Mouse (Mus musculus): ENCODE measurements at regions not wholly inside any gene's neighbourhood (a gene's known extent, or its start where the extent isn't known, plus 50 kb on each side); places are given as distances from the start of the nearest gene placed in this dataset.

DNA sequence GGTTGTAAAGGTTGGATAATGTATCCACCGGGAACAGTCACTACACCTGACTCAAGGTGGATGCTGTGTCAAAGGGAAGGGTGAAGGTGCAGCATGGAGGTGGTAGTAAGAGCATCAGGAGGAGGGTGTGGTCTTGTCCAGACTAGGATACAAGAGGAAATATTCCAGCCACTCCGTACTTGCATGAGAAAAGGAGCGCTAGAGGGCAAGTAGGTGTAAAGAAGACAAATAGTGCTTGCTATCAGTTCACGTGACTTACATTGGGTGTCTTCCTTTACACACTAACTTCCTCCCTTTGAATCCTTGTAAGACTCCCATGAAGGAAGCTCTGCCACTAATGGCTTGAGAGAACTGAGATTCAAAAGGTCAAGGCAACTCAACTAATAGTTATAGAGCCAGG is 161.8 kb upstream of the Il12b start:
- peak; percentile 40 for DNase-seq

DNA sequence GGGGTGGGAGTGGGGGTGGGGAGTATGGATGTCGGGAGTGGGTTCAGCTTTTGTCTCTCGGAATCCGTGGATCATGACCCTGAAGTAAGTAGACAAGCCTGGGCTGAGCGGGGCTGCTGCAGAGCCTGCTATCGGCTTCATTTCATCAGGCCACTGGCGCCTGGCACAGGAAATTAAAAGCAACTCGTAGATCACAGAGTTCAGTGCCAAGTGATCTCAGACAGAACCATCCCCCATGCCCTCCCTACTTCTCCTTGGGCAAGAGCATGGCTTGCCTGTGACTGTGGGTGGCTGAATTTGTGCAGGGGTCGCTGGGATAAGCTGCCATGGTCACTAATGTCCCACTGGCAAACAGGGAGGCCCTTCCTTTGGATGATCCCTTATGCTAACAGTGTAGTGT is 161.3 kb upstream of the Il12b start:
- peak; percentile 96 for DNase-seq

DNA sequence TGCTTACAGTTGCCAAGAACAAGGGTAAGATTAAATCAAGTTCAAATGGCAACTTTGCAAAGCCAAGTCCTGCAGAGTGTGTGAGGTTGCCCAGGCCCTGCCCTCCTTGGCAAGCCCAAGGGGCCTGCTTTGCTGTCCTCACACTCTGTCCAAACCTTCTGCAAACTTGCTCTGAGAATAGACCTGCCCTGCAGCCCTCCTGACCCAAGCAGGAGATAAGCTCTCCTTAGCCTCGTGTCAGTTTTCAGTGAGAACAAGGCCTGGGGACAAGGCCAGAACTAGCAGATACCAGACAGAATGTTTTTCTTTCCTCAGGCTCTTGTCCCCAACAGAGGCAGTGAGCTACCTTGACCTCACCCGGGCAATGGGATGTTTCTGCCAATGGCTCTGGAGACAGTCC is 156.7 kb upstream of the Il12b start:
- DNase-seq: peak; percentile 99

DNA sequence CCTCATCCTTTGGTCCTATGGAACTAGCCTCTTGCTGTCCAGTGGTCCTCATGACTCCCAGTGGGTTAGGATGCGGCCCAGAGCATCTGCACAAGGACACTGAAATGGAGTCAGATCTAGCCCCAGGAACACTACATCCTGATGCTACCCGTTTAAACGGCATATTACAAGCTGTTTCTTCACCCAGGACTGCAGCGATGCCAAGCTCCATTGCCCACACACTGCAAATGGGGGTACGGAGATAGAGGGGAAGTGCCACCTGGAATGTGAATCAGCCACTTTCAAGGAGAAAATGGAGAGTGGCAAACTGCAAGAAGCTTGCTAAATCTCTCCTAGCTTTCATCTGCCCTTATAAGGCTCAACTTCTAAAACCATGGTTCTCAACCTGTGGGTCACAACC is 148.0 kb upstream of the Il12b start:
- peak; percentile 65 for DNase-seq

DNA sequence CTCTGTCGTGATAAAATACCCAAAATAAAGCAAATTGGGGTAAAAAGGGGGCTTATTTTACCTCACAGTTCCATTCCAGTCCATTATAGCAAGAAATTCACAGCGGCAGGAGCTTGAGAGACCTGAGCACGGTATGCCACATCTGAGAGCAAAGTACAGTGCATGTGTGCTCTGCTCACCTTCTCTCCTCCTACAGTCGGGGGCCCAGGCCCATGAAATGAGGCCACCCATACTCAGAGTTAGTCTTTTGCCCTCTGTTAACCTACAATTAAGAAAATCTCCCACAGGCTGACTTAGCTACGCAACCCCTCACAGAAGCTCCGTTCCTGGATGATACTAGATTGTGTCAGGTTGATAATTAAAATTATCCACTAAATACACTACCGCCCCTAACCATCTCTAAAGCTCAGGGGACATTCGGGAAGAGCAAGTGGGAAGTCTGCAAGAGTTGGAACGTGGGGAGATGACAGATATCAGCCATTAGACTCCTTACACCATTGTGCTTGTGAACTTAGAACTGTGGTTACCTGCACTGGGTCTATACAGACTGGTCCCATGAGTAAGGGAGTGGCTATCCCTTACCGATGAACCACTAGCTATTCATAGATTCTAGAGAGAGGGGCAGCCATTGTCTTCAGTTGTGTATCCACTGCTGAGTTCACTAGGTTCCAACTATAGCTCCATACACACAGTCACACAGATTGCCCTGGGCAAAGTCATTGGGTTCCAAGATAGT is 139.3 kb upstream of the Il12b start:
- peak; percentile 46 for DNase-seq

DNA sequence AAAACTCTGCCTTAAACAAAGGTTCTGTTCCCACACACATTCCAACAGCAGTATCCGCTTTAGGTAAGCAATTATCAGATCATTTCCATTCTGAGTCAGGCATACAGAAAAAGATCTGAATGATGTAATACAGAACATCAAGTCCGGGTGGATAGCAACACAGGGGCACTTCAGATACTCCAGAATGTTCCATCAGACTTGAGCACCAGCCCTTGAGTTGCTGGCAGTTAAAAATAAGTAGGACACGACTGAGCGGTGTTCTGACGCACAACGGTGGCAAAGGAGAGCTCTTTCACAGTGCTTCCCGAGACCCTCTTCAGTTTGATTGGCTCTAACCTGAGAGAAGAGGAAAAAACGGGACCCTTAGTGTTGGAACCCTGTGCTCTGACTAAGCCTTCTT is 138.2 kb upstream of the Il12b start:
- peak; percentile 84 for DNase-seq

DNA sequence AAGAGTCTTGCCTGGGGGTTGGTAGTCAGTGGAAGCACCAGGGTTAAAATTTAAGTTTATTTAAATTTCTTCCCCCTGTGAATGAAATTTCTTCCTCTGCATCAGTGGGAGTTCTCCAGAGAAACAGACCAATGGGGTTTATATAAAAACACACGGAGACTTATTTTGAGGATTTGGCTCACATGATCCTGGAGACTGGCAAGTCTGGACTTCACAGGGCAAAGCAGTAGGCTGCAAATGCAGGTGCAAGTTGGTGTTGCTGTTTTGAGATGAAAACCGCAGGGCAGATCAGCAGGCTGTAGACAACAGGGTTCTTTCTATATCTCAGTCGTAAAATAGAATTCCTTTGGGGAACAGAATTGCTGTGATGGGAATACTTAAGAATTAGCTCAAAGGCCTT is 137.3 kb upstream of the Il12b start:
- DNase-seq: peak; percentile 53

DNA sequence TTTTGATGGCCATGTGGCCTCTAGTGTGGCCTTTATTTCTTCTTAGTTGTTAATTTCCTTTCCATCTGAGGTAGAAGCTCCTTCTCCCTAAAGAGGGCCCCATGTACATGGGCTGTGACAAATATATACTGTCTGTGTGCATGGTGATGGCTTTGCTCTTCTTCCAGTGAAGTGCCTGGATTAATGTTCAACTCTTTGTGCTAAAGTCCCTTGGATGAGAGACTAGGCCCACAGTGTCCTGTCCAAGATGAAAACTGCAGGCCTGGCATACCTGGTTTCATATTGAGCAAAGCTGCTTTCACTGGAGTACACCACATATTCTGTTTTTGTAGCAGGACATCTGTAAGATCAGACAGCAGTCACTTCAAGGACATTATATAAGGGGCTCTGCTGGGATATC is 127.6 kb upstream of the Il12b start:
- peak; percentile 42 for DNase-seq

DNA sequence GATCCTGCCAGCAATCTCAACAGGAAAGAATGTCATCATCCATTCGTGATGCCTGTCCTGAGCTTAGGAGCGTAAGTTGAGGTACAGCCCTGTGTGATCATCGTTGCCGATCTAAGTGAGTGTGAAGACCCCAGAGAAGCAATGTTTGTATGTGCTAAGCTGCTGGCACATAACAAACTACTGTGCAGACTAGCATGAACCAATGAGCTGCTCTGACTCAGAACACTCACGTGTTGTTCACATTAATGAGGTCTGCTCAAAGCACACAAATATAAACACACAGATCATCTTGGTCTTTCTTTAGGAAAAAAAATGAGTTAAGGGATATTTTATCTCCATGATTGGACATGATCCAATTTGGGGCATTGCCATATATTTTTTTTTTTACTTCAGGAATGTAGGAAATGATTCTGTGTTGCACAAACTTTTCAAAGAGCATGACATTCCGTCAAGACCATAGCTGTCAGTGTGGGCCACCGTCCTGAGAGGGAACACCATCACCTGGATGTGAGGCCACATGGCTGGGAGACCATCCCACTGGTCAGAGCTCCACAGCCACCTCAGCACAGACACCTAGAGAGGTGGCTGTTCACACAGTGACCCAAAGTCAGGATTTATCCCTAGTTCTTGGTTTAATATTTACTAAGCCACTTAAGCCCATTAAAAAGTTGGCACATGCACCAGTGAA is 121.2 kb upstream of the Il12b start:
- no peak for DNase-seq

DNA sequence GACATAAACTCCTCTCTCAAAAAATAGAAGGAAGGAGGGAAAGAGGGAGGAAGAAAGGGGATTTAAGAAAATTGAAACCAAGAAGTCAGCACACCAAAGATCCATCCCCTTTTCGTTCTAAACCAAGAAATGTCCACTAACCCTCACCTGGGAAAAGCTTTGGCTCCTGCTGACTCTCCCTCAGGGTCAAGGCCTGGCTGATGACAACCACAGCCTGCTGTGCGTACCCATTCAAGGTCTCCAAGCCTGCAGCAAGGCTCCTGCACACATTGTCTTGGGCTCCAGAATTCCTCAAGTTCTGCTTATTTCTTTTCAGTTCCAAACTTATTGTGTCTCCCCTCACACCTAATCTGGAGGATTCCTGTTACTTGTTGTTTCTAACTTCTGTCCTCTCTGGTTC is 113.9 kb upstream of the Il12b start:
- DNase-seq: no peak

DNA sequence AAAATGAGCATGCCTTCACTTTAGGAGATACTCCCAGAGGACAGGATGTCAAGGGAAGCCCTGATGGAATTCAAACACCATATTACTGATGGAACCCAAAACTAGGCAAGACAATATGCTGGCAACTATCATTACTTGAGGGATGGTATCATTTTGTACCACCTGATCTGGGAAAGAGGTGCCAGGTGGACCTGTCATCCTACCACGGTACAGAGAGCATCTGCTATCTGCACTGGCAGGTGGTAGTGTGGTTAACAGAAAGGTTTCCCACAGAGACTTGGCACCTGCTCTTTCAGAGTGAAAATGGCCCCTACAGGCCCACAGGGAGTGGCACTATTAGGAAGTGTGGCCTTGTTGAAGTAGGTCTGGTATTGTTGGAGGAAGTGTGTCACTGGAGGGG is 111.0 kb upstream of the Il12b start:
- DNase-seq: no peak

DNA sequence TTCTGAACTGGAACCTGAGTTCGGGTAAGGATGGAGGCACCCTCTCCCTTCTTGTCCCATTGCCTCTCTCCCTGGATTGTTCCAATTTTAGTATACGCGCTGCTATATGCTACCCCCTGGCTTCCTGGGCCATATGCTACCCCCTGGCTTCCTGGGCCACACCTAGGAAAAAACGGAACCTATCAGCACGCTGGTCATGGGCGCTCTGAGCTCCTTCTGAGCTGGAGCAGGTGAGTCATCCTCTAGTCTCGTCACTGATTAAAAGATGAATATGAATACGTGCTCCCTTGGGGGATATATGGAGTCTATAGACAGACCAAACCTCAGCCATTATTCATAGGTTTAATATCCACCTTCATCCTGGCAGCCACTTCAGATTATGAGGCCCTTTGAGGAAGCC is 96.1 kb upstream of the Il12b start:
- peak; percentile 73 for DNase-seq

DNA sequence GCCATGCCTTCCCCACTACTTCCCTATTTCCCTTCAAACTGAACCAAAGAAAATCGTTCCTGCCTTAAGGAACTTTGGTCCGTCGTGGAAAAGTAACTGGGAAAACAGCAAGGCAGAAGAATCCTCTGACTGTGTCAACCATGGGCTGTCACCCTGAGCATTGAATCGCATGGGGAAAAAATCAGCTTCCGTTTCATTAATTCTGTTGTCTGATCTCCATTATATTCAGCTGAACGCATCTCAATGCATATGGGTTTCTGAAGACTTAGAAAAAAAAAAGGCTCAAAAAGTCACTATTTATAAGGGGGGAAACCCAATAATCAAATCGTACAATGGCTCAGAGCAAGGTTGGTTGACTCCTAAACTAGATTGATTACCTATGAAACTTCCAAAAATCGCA is 83.8 kb upstream of the Il12b start:
- no peak for DNase-seq

DNA sequence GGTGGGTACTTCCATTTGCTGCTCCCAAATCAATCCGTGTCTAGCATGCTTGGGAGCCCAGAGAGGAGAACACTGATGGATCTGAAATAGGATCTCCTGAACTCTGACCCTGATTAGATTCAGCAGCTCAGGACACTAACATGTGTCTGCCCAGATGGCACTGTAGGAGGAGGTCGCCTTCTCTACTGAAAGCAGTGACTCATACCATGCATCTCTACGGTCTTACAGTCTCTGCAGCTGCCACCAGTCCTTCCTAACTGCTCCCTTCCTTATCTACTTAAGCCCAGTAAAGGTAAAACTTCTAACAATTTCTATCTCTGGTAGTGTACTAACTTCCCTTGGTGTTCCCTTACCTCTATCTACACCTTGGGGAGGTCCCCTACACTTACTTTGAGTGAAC is 80.7 kb upstream of the Il12b start:
- no peak for DNase-seq

DNA sequence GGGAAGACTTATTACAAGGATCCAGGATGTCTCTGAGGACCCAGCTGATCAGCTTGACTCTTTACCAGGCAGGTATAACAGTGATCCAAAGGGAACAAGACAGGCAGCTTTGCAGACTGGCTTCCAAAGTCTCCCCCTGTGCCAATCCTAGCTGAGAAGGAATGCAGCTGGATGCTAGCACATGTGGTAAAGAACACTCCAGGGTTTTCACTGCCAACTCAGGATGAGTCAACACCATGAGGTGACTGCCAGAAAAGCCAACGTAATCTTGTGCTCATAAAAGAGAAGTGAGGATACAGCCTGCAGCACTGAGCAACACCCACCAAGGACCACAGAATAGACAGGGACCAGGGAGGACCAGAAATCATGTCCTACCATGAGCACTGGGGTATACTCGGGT is 76.5 kb upstream of the Il12b start:
- DNase-seq: peak; percentile 98

DNA sequence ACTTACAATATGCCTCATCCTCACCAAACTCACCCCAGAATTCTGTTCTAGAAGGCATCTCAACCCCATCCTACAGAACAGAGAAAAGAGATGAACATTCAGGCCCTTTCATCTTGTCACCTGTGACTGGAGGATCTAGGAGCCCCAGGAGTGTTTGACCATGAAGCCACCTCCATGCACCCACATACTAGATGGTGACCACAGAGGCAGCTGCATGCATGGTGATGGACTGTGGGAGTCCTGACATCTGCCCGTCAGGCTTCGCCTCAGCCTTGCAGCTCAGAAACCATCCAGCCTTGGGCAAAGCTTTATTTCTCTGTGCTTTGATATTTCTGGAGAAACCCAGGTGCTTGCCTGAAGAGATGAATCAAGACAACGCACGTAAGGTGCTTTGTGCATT is 74.8 kb upstream of the Il12b start:
- peak; percentile 66 for DNase-seq

DNA sequence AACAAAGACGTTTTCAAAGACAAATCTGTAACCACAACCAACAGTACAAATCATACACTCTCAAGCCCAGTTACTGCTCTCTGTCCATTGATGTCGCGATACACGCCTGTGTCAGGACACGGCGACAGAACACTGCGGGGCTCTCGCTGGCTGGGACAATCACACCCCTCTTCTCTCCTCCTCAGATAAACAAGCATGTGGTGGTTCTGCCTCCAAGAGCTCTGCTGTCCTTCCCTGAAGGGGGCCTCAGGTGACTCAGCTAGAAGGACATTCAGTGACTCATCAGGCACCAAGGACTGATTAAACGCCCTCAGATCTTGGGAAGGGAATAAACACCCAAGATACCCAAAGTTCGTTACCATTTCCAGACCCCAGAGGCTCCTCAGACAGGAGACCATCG is 74.3 kb upstream of the Il12b start:
- DNase-seq: peak; percentile 83

DNA sequence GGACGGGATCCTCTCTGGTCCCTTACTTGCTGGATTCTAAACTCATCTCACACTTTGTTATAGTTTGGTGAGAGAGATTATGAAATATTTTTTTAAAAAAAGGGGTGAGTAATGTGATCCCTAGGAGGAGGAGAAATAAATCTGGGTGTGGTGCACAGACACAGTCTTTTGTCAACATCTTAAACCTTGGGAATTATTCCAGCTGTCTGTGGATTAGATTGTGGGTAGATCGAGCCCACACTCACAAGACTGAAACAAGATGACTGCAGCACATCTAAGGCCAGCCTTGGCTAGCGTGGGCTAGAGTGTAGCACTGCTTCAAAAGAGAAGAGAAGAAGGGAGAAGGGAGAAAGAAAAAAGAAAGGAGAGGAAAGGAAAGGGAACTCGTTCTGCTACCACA is 70.4 kb upstream of the Il12b start:
- DNase-seq: peak; percentile 78

DNA sequence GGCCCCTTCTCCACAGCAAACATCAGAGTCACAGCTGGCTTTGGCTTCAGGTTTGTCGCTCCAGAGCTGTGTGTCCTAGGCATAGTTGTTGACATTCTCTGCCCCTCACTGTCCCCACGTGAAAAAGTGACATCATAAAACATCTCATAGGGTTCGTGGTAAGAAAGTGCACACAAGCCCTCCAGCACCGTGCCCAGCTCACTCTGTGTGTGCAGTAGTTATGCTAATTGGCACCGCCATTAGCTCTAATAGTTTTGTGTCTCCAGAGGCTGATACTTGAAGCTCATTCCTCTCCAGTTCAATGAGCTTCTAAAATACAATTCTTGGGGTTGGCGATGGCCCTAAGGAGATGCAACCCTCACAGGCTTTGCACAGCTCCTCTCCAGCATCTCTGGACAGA is 69.4 kb upstream of the Il12b start:
- DNase-seq: peak; percentile 41

DNA sequence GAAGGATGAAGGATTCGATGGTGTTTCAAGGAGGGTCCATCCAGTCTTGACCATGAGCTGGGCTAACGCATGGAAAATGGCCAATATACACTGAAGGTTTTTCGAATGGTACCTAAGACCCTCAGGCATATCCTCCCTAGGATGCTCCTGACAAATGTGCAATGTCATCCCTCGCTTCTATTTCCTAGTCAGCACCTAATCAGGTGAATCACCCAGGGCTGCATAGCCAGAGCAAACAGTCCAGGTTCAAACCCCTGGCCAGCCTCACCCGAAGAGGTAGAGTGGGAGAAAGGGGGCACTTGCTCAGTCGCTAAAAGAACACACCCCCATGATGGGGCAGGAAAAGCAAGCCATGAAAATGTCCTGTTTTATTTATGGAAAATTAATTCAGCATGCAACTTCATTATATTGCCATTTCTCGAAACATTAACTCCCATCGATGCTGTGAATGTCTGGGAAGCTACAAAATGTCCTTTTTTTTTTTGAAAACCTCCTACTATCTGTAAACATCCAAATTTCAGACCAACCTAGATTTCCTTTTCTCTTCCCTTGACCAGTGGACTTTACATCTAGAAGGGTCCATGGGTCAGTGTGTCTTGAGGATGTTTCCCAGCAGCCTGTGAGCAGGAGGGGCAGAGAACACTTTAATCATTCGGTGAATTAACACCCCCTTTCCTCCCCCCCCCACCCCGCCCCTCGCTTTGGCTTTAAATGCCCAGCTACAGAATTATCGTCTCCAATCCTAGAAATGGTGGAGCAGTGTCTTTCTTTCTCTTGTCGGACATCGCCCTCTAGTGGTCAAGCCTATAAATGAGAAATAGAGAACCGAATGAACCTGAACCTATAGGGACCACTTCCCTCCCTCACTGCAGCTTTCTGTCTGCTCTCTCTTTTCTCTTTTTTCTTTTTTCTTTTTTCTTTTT is 68.8 kb upstream of the Il12b start:
- peak; percentile 89 for DNase-seq

DNA sequence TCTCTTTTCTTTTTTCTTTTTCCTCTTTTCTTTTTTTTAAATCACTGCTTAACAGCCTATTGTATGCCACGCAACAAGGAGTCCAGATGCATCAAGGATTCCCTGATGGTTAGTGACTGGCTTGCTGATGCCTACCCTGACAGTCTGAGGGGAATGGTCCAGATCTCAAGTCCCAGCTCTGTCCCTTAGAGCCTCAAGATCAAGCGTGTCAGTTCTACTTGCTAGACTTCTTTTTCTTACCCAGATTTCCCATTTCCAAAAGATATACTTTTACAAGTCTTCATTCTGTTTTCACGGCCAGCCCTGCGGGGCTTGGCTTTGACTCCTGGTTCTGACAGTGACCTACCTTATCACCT is 68.1 kb upstream of the Il12b start:
- DNase-seq: peak; percentile 53

DNA sequence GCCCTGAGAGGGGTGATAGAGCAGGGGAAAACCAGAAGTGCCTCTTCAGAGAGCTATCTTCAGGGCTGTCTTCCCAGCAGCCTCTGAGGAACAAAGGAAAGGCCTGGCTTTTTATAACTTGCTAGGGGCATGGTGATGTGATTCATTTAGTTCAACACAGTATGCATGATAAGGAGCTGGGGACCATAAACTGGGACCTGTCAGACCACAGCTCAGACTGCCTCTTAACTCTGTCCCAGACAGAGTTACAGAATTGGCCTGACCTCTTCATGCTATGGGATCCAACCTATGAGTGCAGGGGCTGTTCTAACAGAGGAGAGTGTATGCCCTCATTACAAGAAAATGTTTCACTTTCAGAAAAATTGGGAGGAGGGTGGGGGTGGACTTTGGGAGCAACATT is 59.3 kb upstream of the Il12b start:
- DNase-seq: peak; percentile 9

DNA sequence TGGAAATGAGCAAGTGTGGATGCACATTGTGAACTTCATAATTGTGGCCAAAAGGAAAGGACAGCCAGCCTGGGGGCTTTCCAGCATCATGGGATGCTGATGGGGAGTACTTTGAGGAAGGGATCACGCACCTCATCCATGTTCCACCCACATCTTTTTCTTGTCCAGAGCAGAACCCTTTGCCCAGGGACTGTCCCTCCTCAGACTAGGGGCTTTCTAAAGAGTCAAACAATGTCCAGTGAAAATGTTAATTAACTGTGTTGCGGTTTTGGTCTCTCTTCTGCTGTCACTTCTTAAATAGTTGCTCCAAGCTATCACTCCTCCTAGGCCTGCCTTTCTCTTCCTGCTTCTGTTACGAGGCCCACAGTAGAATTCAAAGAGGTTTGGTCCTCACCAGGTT is 51.6 kb upstream of the Il12b start:
- DNase-seq: peak; percentile 59

DNA sequence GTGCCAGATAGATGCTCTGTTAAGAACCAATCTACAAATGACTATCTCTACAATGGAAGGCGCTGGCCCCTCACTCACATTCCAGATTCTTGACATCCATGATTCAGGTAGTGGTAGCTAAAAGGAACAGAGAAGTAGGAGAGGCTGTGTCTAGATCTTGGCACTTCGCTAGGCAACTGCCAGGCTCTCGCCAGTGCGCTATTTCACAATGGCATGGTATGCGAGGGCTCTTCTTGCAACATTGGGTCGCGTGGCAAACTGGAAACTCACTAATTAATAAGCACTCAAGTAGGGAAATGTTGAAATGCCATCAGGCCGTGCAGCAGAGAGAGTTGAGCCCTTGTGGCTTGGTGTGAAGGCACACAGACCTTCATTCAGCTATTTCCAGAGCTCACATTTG is 50.3 kb upstream of the Il12b start:
- DNase-seq: peak; percentile 78

All from heart, adult 11 months (tissue).